Mouse (Mus musculus) liver, embryonic 12.5 days (tissue): Measurements from ENCODE around the gene Alg5. TPM values are rescaled to one million over a fixed set of nuclear protein-coding genes. Genes with fewer than 3 reads are reported as not detected.

Experiments used
- polyA plus RNA-seq: library from polyadenylated mRNA; unstranded; fragments of >200 nt; fragmentation: Nextera tagmentation; extraction: Ambion mirVana; gene quantifications from 2 replicates; pipeline ENCODE4 v1.2.1, GENCODE M21; 2016

Gene Alg5
- polyA plus RNA-seq, 1 experiment from 2014 or later = 31.2 TPM

Other genes starting within 250 kb of the Alg5 start
- 49.8 and 50.0 TPM in 2 replicates for gene Supt20, start 42.7 kb upstream of the Alg5 start, polyA plus RNA-seq
- not detected in 2 replicates for gene Gm21958, start 21.2 kb upstream of the Alg5 start, polyA plus RNA-seq
- 124 and 125 TPM in 2 replicates for gene Exosc8, start 146 bp upstream of the Alg5 start, polyA plus RNA-seq
- 0.18 and 0.19 TPM in 2 replicates for gene Smad9, start 20.0 kb downstream of the Alg5 start, polyA plus RNA-seq
- 38.7 and 39.3 TPM in 2 replicates for gene Rfxap, start 72.3 kb downstream of the Alg5 start, polyA plus RNA-seq
- 0.50 and 0.99 TPM in 2 replicates for gene Sertm1, start 180.3 kb downstream of the Alg5 start, polyA plus RNA-seq